Mouse (Mus musculus) 3134 (cell line): Measurements from ENCODE around the gene Slit3.

ENCODE experiments used
- DNase-seq: peaks from one replicate; pipeline ENCODE4 v3.0.0-alpha.2; 2011; ENCODE audit warnings: low spot score; ENCODE audit not compliant: insufficient read length; ENCODE audit errors: extremely low read depth

Slit3 gene

DNA sequence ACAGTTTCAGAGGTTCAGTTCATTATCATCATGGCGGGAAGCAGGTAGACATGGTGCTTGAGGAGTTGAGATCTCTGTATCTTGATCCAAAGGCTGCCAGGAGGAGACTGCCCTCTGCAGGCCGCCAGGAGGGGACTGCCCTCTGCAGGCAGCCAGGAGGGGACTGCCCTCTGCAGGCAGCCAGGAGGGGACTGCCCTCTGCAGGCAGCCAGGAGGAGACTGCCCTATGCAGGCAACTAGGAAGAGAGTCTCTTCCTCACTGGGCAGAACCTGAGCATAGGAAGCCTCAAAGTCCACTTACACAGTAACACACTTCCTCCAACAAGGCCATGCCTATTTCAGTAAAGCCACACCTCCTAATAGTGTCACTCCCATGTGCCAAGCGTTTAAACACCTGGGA is 546.4 kb downstream of the Slit3 start:
- peak; percentile 31 for DNase-seq

DNA sequence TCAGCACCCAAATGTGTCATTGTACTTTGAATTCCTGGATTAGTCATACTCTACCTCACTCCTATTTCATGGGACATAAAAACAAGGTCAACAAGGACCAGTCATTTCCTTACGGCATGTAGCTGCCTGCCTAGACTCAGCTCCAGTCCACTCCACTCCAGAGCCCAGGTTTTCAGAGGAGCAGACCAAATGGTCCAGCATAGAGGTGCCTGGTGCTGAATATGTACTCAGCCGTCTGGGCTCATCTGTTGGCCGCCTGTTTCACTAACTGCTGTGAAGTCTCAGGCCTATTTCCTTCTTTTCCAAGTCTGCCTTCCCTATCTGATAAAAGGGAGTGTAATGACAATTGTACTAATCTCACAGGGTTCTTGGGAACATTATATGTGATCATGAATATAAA is 547.1 kb downstream of the Slit3 start:
- DNase-seq = no peak

DNA sequence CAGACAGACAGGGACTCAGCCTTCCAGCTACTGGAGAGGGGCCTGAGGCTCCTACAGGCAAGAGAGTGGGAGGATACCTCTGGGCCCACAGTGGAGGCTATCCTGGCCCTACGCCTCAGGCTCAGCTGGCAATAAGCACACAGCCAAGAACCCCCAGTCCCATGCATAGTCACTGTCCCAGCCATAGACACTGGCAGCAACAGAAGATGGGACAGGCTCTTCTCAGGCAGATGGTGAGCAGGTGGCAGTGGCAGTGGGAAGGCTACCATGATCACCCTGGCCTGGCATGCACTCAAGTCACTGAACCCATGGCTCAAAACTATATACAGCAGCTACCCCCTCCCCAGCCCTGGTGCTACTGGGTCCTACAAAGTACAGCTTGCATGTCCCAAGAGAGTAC is 547.7 kb downstream of the Slit3 start:
- DNase-seq = no peak

GRCm38 (mm10) chr11:35669536-35669935 is 548.5 kb downstream of the Slit3 start:
- no peak for DNase-seq

DNA sequence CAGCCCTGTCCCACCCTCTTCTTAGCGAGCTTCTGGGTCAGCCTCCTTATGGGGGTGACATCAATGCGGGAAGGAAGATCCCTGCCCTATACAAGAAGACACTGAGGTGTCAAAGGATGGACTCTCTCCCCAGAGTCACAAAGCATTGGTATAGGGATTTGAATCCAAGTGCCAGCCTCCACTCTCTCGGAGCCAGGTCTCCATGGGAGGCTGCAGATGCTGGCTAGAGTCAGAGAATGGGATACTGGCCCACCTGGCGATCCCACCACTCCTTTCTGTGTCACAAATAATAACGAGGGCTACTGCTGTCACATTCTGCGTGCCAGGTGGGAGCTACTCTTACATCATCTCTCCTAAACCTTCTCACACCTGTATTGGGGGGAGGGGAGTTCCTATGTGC is 549.2 kb downstream of the Slit3 start:
- DNase-seq = no peak

- DNase-seq = no peak
Measured at GRCm38 (mm10) chr11:35670746-35671145, 549.7 kb downstream of the Slit3 start.

- DNase-seq = no peak
Measured at GRCm38 (mm10) chr11:35673050-35673449, 552.0 kb downstream of the Slit3 start.

DNA sequence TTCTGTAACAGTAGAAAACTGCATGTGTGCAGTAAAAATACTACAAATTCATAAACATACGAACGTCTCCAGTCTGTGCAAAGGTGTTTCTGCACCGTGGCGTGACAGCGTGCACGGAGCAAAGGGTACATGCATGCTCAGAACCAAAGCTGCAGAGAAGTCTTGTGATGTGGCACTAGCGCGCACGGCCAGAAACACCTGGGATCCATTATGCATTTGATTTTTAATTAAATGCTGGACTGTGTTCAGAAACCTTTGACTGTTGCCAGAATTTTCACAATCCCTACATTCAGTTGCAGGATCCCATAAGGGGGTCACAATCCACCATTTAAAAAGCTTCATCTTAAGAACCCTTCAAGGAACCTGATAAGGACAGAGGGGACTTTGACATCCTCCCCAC is 553.2 kb downstream of the Slit3 start:
- no peak for DNase-seq

- DNase-seq = no peak
Measured at GRCm38 (mm10) chr11:35676744-35677143, 555.7 kb downstream of the Slit3 start.

DNA sequence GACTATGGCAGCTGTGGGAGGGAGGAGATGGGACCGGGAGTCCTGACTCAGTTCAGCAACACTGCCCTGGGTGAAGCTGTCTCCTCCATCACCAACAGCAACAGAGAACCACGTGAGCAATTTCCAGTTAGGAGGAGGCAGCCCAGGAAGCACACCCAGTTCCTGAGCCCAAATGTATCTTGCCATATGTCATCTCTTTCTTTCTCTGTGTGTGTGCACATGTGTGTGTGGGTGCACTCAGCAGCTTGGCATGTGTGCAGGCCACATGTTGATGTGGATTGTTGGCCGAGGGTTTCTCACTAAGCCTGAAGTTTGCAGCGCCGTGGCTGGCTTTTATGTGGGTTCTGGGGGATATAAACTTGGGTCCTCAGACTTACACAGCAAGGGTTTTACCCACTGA is 559.0 kb downstream of the Slit3 start:
- DNase-seq = no peak

GRCm38 (mm10) chr11:35687316-35687715 is 566.3 kb downstream of the Slit3 start:
- no peak for DNase-seq

DNA sequence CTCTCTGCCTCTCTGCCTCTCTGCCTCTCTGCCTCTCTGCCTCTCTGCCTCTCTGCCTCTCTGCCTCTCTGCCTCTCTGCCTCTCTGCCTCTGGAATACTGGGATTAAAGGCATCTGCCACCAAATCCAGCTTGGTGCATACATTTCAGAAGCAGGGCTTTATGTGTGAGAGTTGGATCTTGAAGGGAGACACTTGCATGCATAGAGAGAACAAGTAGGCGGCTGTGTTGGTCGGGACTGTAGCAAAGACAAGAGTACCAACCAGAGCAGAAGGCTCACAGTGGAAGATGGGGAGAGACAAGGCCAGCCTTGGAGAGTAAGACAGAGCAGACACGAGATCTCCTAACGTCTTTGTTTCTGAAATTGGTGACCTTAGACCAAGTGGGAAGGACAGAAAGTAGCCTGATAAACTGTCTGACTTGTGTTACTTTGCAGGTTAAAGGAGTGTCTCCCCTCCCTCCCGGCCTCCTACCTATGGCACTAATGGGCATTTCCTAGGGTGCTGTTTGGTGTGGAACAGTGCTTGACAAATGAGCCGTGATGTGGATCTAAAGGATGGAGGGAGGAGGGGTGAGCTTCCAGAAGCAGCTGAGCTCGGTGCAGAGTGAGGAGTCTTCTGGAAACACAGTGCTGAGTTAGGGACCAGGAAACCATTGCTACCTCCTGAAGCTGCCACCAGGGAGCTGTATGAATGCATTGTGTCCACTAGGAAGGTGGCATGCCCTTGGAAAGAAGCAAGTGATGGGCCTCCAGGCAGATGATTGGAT is 569.7 kb downstream of the Slit3 start:
- no peak for DNase-seq

DNA sequence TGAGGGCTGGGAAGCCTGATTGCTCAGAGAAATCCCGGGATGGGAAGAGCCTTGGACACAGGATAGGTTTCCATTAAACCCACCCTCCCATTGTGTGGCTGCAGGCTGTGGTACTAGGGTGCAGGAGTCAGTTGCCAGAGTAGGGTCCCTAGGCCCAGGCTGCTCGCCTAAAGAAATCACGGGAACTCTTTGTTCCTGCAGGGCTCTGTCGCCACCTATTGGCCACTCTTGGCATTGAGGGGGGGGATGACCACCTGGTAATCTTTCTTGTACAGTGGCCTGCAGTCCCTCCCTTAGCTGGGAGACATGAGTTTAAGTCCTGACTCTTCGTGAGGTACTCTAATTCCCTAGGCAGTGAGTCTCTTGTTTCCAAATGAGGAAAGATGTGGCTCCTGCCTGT is 572.1 kb downstream of the Slit3 start:
- DNase-seq = no peak

- no peak for DNase-seq
Measured at GRCm38 (mm10) chr11:35693625-35694024, 572.6 kb downstream of the Slit3 start.

- no peak for DNase-seq
Measured at GRCm38 (mm10) chr11:35697476-35697875, 576.5 kb downstream of the Slit3 start.

- DNase-seq = no peak
Measured at GRCm38 (mm10) chr11:35698901-35699300, 577.9 kb downstream of the Slit3 start.

- no peak for DNase-seq
Measured at GRCm38 (mm10) chr11:35703471-35703870, 582.4 kb downstream of the Slit3 start.

DNA sequence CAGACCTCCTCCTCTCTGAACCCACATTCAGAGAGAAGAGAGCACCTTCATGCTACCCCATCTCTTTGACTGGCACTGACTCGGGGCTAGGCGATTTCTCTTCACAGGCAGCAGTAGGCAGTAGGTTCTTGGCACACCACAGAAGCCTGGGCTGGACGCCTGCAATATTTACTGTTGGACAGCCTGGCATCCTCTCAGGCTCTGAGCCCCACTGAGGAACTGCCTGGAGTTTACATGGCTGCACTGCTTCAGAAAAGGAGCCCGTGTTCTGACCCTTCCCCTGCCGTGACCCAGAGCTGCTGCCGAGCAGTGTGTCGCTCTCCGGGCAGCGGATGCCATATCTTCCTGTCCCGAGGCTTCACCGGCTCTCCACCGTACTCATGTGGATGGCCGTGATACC is 583.4 kb downstream of the Slit3 start:
- DNase-seq = no peak

GRCm38 (mm10) chr11:35704927-35705326 is 583.9 kb downstream of the Slit3 start:
- no peak for DNase-seq

DNA sequence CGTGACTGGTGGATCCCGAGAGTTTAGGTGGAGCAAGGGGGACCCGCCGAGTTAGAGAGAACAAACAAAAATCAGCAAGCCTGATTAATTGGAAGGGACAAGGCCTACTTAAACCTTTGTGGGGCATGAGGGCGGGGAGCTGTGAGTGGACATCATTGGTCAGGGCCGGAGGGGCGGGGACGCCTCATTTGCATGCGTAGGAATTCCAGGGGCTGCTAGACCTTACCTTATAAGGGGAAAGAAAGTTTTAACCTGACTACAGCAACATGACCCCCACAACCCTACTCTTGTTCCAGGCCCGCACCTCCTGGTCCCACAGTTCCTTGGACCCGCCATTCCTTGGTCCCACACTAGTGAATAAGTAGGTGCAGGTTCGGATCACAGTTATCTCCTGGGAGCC is 586.4 kb downstream of the Slit3 start:
- DNase-seq = no peak

DNA sequence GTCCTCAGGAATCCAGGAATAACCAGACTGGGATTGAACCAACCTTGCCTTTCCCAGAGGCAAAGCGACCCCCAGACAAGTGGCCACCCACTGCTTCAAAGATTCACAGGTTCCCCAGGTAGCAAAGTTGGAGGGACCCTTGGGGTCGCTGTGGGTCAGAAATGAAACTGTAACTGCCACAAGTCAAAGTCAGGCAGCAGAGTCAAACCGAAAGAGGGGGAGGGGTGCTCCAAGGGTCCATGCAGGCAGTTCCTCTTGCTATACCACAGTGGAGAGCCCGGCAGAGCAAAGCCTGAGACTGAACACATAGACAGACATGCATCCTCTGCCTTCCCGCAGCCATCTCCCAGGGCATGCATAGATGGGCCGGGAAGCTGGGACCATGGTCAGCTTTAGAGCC is 590.3 kb downstream of the Slit3 start:
- DNase-seq = no peak

- no peak for DNase-seq
Measured at GRCm38 (mm10) chr11:35718881-35719280, 597.9 kb downstream of the Slit3 start.

DNA sequence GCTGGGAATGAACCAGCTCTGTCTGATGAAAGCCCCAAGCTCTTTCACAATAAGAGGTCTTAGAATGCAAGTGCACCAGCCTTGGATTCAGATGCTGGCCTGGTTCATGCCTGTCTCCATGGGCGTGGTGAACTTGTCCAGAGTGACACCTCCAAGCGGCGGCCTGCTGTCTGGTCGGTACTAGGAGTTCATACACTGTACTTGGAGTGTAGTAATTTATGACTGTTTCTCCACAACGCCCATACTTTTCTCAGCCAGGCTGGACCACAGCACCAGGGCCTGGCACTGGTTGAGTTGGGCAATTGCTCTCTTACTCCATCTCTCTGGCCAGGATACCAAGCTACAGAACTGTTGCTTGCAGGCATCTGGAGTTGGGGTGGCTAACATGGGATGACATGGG is 602.9 kb downstream of the Slit3 start:
- no peak for DNase-seq
